Mouse (Mus musculus): ENCODE results near the gene Gm28051.

Gene Gm28051

DNA sequence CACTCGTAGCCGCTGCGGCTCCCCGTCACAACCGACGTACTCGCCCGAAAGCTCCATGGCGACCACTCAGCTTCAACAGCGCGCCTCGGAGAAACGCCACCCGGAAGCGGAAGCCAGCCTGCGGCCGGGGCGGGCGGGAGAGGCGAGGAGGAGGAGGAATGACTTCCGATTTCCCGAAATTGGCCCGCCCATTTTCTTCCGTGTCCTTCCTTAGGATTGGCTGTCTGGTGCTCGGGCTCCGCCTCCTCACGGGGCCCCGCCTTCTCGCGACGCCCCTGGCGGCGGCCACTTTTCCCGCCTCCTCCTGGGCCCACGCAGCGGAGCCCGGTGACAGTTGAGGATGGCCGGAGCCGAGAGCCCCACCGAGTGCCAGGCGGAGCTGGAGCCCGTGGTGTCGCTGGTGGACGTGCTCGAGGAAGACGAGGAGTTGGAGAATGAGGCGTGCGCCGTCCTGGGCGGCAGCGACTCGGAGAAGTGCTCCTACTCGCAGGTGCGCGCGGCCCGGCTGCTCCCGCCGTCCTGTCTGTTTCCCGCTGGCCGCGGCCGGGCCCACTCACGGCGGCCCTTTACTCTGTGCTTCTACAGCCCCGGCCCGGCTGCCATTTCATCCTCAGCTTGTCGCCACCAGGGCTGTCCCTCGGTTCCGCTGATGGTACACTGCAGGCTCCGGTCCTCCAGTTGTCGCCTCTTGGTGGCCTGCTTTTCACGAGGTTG, at the start of gene Gm28051, which contains the start of the genes Gon7 and Ubr7:
Gene Gm28051 (minus strand): TSS at position 77 of the 714 bp plus-strand sequence.
Gene Gon7 (minus strand): TSS at position 115 of the 714 bp plus-strand sequence.
Gene Ubr7 (plus strand): TSS at position 279 of the 714 bp plus-strand sequence.
- DNase-seq (ENCODE audit: low spot score): peak; percentile 83

DNA sequence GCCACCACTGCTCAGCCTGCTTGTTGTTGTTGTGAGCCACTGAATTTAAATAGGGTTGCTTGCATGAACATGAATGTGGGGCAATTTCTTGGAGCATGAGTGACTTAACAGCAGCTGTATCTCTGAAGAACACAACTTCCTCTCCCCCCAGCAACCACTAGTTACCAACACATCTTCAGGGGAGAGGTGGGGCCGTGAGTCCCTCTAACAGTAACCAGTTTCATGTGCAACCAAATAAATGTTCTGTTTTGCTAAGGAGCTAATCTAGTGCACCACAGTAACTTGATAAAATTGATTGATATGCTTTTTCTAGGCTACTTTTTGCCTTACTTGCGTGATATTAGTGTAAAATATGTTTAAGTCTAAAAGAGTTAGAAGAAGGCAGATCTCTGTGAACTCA, 42.0 kb upstream of the Gm28051 start:
- no peak for DNase-seq (ENCODE audit: low spot score)

DNA sequence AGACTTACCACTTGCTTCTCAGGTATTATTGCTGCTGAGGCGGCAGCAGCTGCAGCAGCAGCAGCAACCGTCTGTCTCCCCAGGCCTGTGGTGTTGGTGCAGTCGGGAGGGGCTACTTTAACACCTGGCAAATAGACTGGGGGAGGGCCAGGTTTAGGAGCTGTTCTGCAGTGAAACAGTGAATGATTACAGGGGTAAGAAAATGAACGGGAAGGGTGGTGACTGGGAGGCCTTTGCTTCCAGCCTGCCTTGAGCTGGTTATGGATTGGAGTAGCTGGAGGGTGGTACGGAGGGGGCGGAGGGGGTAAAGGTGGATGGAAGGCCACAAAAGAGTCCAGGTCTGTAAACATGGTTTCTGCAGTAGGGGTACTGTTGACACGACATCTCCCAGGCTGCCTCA, 30.4 kb upstream of the Gm28051 start:
- no peak for DNase-seq (ENCODE audit: low spot score)

DNA sequence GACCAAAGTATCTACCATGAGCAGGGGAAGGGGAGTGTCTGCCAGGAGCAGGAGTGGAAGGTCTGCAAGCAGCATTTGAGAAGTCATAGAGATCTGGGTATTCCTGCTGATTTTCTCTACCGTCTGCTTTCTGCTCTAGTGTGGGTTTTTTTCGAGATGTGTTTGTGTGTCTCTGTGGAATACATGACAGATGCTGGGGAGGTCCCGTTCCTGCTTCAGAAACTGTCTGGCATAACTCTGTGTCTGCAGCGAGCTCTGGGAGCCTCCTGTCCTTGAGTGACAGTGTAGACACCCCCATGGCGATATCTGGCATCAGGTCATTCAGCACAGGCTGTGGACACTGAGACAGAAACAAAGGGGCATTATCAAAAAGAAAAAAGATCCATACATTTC, 28.0 kb upstream of the Gm28051 start:
- peak; percentile 13 for DNase-seq (ENCODE audit: low spot score)

DNA sequence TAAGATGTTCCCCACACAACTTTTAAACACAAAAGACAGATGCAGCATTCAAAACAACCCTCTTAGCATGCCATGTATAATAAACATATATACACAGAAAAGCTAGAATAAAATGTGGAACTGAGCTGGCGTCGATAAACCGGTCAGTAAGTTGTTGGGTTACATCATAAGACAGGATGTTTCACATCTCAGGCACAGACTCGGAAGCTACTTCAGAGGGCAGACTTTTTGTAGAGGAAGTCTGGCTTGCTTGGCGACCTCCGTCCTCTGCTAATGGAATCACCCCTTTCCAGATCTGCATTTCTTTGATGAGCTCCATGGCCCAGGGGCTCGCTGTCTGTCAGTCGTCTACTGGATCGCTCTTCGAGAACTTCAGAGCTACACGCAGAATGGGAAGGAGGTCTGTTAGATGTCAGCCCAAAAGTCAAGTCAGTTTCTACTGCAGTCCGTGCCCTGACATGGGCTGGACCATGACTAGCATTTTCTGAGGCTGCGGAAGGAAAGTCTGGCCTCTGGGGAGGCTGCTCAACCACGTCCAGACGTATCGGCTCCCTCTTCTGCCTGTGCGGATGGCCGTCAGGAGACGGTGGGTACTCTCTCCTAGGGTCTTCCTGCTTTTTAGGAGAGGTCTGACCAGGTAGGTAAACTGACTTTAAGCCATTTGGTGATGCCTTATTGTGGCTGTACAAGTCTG, 27.5 kb upstream of the Gm28051 start:
- DNase-seq (ENCODE audit: low spot score): no peak

DNA sequence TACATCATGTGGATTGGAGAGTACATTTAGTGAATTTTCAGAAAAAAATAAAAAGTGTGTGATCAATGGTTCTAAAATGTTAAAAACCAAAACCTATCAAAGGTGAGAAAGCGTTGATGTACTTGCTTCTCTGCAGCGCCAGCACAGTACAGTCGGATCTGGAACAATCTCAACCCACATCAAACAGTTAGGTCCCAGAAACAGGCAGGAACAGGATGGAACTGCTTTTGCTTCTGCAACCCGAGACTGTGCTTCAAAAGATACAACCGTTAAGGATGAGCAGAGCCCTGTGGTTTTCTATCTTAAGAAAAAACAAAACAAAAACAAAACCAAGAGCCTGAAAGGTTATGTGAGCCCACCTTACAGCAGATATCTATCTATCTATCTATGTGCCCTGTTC, 25.3 kb upstream of the Gm28051 start:
- DNase-seq (ENCODE audit: low spot score): no peak

DNA sequence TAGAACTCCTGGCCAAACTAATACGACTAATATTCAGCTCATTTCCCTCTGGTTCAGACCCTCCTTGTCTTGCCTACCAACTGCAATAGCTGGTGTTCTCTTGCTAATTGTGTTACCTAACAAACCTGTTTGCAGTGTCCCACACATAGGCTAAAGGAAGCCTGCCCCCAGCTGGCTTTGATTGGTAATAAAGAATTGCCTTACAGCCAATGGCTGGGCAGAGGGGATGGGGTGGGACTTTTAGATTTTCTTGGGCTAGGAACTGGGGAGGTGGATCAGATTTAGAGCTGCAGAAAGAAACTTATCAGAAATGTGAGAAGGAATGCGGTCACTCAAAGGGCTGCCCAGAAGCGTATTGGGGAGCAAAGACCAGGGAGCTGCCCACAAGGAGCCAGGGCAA, 21.9 kb upstream of the Gm28051 start:
- no peak for DNase-seq (ENCODE audit: low spot score)

DNA sequence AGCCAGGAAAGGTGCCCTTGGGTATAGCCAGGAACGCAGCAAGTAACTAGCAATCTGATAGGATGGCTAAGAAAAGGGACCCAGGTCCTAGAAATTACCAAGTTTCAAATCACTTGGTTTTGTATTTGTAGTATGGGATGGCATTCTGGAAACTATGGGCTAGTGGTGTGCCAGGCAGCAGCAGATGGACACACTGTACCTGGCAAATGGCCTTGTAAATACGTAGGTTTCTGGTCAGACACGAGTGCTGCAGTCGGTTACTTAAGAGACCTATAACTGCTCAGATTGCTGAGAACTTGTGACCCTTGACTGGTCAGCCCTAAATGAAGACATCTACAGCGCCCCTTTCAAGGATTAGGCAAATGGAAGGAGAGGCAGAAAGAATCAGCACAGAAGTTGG, 20.6 kb upstream of the Gm28051 start:
- DNase-seq (ENCODE audit: low spot score): no peak

DNA sequence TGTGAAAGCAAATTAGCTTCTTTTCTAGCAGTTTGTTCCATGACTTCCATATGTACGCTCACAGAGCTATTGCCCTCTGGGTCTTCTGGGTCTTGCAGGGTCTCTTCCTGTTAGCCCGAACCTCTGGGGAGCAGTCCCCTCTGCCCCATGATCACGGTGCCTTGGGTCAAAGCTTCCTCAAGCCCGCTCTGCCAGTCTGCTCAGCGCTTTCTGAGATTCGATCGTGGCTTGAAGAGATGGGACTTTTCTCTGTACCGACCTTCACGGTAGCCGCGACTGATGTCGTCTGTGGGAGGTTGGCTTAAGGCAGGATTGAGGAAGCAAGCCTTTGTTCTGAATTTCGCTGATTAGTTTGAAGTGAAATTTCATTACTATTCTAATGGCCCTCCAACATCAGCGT, 18.5 kb upstream of the Gm28051 start:
- no peak for DNase-seq (ENCODE audit: low spot score)

DNA sequence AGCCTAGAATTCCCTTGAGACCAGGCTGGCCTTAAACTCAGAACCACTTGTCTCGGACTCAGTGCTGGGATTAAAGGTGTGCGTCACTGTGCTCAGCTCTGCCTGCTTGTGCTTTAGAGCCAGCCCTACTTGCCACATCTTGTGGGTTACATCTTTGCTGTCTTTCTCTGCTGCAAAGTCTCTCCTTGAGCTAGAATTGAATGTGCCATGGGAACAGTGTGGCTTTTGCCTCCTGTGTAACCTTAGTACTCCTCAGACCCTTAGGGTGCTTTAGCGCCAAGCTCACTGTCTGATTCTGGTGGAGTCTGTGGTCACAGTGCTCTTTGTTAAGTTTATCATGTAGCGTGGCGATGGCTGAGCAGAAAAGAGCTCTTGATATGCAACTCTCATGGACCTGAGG, 15.1 kb upstream of the Gm28051 start:
- DNase-seq (ENCODE audit: low spot score): no peak

DNA sequence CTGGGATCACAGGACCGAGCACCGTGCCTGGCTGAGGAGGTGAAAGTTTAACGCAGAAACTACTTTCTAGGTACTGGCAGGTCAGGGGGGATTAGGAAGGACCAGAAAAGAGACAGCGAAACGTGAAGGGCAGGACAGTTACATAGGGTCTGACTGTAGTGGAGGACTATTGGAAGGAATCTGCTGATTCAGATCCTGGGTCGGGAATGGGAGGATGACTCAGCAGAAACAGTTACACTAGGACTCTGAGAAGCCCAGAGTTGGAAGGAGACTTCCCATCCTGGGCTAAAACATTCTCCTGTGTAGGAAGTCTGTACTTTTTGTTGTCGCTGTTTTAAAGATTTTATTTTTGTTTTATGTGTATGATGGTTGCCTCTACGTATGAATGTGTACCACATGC, 14.0 kb upstream of the Gm28051 start:
- DNase-seq (ENCODE audit: low spot score): no peak

DNA sequence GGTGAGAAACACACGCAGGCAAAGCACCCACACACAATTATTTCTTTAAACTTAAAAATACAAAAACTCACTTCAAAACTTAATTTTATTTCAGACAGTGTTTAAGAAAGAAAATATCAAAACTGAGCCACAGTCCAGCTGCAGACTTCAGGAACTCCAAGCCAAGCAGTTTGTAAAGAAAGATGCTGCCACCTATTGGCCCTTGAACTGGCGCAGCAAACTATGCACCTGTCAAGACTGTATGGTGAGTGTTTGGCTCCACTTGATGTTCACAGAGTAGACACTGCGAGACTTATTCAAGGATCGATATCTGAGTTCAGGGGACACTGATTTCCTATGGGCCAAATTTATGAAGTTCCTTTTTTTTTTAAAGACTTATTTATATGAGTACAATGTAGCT, 11.4 kb upstream of the Gm28051 start:
- no peak for DNase-seq (ENCODE audit: low spot score)

DNA sequence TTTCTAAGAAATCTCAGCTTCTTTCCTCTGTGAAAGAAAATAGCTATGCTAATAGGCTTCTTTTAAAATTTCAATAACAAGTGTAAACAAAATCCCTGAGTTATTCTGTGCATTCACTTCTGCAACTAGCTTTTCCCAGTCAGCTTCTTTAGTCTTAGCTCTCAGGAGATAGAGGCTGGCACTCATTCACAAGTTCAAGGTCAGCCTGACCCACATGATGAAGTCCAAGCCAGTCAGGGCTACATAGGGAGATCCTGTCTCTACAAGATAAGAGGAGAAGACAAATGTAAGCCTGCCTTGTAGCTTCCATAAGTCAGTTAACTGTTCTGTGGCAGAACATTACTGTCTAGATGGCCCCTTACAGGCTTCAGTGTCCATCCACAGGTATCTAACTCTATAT, 6.1 kb upstream of the Gm28051 start:
- DNase-seq (ENCODE audit: low spot score): no peak

DNA sequence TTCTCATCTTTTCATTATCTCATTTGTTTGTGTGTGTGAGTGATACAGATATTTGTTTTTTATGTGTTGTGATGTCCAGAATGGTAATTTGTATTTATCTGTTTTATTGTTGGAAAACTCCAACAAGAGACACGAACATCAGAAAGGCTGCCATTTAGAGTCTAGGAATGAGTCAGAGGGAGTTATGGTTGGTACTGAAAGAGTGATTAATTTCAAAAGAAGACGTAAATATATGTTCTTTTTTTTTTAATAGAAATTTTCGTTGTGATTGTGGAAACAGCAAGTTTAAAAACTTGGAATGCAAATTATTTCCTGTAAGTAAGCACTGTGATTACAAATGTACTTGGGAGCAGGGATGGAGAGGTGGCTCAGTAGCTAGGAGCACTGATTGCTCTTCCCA, 4.1 kb upstream of the Gm28051 start:
- no peak for DNase-seq (ENCODE audit: low spot score)

DNA sequence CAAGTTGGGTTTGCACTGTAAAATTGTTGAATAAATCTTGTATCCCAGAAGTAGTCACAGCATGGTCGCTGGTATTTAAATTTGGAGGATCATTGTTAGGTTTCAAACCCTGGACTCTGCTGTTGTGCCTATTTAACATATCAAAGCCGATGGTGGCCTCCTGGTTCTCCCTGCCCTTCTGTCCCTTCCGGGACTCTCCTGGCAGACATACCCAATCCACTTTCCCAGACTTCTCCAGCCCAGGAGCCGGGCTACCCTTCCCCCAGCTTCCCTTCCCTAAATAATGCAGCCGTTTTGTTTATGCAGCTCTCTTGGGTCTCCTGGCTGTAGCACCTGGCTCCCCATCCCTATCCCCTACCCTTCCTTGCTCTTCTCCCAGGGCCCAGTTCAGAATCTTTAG, 1.4 kb upstream of the Gm28051 start:
- no peak for DNase-seq (ENCODE audit: low spot score)

DNA sequence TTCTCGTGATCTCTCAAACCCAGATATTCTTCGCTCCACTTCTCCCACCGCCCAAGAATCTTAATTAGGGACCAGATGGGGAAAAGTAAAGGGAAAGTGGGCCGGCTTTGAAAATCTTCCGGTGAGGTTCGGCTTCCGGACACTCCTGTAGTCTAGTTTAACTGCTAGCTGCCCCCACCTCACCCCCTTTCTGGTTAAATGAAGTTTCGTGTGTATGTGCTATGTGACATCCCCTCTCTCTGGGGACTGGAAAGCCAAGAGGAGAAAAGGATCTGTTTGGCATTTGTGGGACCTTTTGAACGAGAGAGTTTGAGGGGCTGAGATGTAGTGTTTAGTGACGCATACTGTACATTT, 815 bp upstream of the Gm28051 start, which contains the start of gene Gm20604:
Gene Gm20604 (minus strand): TSS at position 270 of the 354 bp plus-strand sequence.
- DNase-seq (ENCODE audit: low spot score): no peak

DNA sequence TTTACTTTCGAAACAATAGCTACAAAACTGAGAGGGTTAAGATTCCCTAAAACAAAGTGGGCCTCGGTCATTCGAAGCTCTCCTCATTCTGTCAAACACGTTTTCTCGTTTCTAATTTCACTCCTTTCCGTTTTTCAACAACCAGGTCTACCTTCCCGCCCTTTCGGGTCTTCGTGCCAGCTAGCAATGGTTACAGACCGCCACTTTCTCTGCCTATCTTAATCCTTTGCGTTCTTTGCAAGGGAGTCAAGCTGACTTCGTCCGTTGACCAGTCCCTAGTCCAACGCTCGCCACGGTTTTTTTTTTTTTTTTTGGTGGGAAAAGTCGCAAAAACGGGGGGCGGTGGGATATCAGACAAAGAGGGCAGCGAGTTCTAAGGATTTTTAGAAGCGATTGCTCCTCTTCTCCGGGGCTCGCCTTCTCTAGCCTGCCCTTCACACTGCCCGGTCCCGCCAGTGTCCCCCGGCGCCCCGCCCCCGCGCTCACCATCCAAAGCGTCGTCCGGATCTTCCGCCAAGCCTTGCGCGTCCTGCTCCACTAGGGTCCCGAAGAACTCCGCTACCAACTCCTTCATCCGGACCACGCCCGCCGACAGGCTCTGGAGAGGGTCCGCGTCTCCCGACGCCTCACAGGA, 393 bp downstream of the Gm28051 start:
- no peak for DNase-seq (ENCODE audit: low spot score)

DNA sequence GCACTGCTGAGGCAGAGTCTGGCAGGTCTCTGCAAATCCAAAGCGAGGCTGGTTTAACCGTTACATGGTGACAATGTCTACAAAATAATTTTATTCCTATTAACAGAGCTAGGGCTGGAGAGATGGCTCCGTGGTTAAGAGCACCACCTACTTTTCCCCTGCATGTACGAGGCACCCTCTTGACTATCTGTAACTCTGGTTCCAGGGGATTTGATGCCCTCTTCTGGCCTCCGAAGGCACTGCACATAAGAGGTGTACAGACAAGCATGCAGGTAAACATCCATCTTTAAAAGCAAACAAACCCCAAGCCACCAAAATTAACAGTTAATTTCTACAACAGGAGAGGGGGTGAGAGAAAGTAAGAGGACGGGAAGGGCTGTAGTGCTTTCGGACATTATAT, 1.3 kb downstream of the Gm28051 start:
- DNase-seq (ENCODE audit: low spot score): no peak

DNA sequence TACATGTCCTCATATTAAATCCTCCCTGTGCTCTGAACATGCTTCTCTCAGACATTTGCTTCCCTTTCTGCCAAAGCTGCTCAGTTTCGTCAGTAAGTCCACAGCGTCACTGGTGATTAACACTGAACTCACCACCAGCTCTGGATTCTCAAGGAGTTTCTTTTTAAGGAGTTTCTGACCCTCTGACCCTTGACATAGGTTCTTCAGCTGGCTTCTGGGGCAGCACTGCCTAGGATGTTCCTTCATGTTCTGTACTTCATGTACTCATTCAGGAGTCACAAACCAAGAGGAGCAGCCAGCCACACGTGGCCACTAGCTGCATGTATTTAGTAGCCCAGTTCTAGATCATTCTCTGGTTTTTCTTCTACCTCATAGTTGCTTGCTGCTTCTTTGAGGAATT, 9.3 kb downstream of the Gm28051 start:
- no peak for DNase-seq (ENCODE audit: low spot score)

DNA sequence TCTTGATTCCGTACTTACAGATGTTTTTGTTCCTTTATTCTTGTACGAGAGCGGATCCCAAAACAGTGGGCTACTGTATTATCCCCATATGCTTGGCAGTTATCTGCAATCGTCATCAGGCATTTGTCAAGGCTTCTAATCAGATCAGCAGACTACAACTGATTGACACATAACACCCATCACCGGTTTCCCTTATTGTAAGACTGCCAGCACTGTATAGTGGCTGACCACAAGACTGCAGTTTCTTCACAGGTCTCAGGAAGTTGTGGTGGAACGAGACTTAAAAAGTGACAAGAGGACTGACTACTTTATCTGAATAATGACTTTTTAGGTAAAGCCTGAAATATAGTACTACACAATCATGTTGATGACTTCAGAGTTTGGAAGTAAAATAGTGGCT, 12.7 kb downstream of the Gm28051 start:
- no peak for DNase-seq (ENCODE audit: low spot score)

DNA sequence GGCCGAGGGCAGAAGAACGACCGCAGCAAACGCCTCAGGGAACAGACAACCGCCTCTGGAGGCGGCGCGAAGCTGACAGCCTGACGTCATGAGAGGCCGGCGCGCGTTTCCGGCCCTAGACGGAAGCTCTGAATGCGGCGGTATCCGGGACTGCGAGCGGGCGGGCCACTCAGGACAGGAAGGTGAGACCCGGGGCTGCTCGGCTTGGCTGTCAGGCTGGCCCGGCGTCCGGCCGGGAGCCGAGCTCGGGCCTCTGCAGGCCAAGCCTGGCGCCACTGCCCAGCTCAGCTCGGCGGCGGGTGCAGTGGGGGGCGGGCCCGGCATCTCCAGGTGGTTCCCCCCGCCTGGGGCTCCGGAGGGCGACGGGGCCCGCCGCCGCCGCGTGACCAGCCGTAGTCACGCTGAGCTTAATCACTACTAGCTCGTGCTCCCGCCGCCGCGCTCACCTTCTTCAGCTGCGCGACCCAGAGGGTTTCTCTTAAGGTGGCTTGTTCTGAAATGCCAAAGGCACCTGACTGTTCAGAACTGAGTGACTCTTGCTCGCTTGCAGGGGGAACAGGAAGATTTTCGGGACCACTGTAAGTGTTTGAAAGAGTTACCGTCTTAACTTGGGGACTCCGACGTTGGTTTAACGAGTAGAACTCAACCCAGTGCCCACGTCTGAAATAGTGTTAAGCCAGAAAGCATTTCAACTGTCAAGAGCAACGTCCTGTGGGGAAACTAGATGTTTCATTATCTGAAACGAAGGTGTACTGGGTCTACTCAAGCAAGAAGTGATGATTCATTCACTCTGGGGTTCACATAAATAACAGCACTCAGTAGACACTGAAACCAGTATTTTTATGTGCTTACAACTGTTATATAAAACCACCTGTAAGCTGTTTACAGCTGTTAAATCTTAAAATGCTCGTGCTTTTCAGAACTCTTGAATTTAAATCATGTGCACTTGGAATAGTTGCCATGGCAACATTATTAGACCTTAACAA, 13.7 kb downstream of the Gm28051 start, which contains the start of the genes Moap1 and Tmem251:
Gene Moap1 (minus strand): TSS at position 73 of the 986 bp plus-strand sequence.
Gene Tmem251 (plus strand): TSS at position 174 of the 986 bp plus-strand sequence.
- DNase-seq (ENCODE audit: low spot score): no peak
